Mouse (Mus musculus) embryonic facial prominence, embryonic 15.5 days (tissue): ENCODE results near the gene Ccdc142. TPM values are rescaled to one million over a fixed set of nuclear protein-coding genes. Genes with fewer than 3 reads are reported as not detected.

ENCODE experiments used
- ATAC-seq: fragments of 200-750 bp; cut with Nextera tagmentation; 2 replicates; pipeline ENCODE4 v1.8.0; 2017; ENCODE audit warnings: low read depth, moderate TSS enrichment; ENCODE audit not compliant: insufficient number of reproducible peaks, low FRiP score, low TSS enrichment
- H3K27ac ChIP-seq: fragments of 300-500 bp; sonication (generic); replicated peaks from 2 replicates; pipeline ENCODE4 v1.5.1; 2015; ENCODE audit warnings: mild to moderate bottlenecking, inconsistent platforms
- H3K27me3 ChIP-seq: fragments of 300-500 bp; sonication (generic); 2 replicates; pipeline ENCODE4 v1.6.1; 2015; ENCODE audit warnings: inconsistent platforms
- H3K36me3 ChIP-seq: fragments of 300-500 bp; sonication (generic); 2 replicates; pipeline ENCODE4 v1.6.1; 2015; ENCODE audit warnings: mild to moderate bottlenecking, inconsistent platforms
- H3K4me1 ChIP-seq: fragments of 300-500 bp; sonication (generic); 2 replicates; pipeline ENCODE4 v1.6.1; 2015; ENCODE audit warnings: inconsistent platforms
- H3K4me2 ChIP-seq: fragments of 300-500 bp; sonication (generic); replicated peaks from 2 replicates; pipeline ENCODE4 v1.6.1; 2015; ENCODE audit warnings: mild to moderate bottlenecking, inconsistent platforms
- H3K4me3 ChIP-seq: fragments of 300-500 bp; sonication (generic); replicated peaks from 2 replicates; pipeline ENCODE4 v1.5.1; 2015; ENCODE audit warnings: mild to moderate bottlenecking, inconsistent platforms
- H3K9ac ChIP-seq: fragments of 300-500 bp; sonication (generic); 2 replicates; pipeline ENCODE4 v1.6.1; 2015; ENCODE audit warnings: inconsistent platforms
- H3K9me3 ChIP-seq: fragments of 300-500 bp; sonication (generic); replicated peaks from 2 replicates; pipeline ENCODE4 v1.6.1; 2016; ENCODE audit warnings: inconsistent platforms
- WGBS: fragments of 180-500 bp; shearing (Covaris S2); methylation state at CpG from one replicate; pipeline ENCODE4 v1.1.7; 2015; 5-methylcytosine and 5-hydroxymethylcytosine counted together
- polyA plus RNA-seq: library from polyadenylated mRNA; unstranded; fragments of >200 nt; fragmentation: Nextera tagmentation; extraction: Ambion mirVana; gene quantifications from 2 replicates; pipeline ENCODE4 v1.2.1, GENCODE M21; 2015

Ccdc142 gene
- polyA plus RNA-seq, 1 experiment from 2014 or later, result 3.4 TPM

DNA sequence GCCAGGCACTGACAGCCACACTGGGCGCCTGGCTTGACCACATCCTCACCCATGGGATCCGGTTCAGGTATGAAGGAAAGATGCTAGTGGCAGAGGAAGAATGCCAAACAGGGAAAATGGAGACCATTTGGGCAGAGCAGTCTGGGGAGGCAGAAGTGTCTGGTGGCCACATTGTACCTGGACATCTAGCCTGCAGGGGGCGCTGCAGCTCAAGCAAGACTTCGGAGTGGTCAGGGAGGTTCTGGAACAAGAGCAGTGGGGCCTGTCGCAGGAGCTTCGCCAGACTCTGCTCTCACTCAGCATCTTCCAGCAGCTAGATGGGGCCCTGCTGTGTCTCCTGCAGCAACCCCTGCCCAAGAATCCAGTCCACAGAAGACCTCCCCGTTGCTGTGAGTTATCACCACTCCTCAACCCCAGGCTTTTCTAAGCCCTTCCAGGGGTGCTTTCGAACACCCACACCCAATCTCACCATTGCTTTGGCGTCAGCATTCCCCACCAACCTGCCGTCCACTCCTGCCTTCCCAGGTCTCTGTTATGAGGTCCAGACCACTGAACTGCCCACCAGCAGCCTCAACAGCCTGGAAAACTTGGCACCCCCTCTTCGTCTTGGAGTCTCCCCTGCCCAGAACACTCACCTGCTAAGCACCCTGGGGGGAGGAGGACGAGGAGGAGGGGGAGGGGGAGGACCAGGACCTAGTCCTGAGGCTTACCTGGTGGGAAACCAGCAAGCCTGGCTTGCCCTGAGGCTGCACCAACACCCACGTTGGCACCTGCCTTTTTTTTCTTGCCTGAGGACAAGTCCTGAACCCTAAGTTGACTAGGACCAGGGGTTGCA is 6.4 kb downstream of the Ccdc142 start:
- WGBS, result 33% methylated on average over 13 of the region's 13 CpGs
- peak overlapping the region; percentile 88 for H3K4me2 ChIP-seq
- peaks cover 30% of the 10 kb centered on the region for H3K4me1 ChIP-seq
- no peak overlapping the region for H3K9ac ChIP-seq
- H3K9me3 ChIP-seq, result no peaks in the 10 kb centered on the region
- peak overlapping the region; percentile 67 for H3K4me3 ChIP-seq
- H3K36me3 ChIP-seq, result peaks cover 9% of the 10 kb centered on the region; the same call in 1 of the 2 replicates
- 0 out of 2 replicates have a peak, but pooled peaks have one; percentile 21 for ATAC-seq
- no peaks in the 10 kb centered on the region for H3K27me3 ChIP-seq
- H3K27ac ChIP-seq, result 0 out of 2 replicates have a peak overlapping the region, but pooled peaks have one; percentile 73

DNA sequence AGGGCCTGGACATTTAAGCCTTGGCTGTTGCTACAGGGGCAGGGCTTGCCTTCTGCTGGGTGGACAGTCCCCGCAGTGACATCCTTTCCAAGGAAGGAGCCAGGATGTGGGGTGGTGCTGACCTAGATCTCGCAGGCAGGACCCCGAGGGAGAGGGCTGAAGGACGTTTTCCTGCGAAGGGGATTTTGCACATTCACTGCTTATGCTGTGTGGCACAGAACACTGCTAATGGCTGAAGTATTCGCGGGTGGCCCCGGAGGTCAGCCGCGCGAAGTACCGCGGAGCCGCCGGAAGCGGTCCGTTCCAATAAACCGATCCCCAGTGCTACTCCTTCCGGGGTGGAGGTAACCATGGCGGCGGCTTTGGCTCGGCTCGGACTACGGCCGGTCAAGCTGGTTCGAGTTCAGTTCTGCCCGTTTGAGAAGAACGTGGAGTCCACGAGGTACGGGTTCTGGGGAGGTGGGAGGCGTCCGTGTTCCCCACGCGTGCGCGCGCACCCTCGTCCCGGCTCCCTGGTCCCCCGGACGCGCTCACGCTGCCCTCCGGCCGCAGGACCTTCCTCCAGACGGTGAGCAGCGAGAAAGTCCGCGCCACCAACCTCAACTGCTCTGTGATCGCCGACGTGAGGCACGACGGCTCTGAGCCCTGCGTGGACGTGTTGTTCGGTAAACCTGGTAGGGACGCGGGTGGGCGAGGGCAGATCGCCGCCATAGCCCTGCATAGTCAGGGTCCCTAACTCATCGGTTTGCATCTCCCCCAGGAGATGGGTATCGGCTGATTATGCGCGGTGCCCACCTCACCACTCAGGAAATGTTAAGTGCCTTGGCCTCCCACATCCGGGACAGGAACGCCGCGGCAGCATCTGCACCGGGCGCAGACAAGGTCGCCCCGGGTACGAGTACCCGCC is 7.6 kb downstream of the Ccdc142 start, which contains the start of gene Mrpl53:
Mrpl53 (plus strand) TSS at position 279 of the 907 bp plus-strand sequence.
- ATAC-seq, result peak; percentile 81
- Histone ChIP-seq H3K36me3 (peaks cover 9% of the 10 kb centered on the region; the same call in 1 of the 2 replicates), H3K4me1 (peaks cover 22% of the 10 kb centered on the region), H3K9ac (peak within 1 kb of the TSS; percentile 68), H3K9me3 (no peaks in the 10 kb centered on the region), H3K27me3 (no peaks in the 10 kb centered on the region), H3K4me3 (peak within 1 kb of the TSS; percentile 67), H3K4me2 (peak within 1 kb of the TSS; percentile 88), H3K27ac (peak within 1 kb of the TSS; percentile 73)
- WGBS, result under 1% methylated on average over 76 of the region's 76 CpGs

GRCm38 (mm10) chr6:83111510-83112136 is 10.2 kb downstream of the Ccdc142 start:
- WGBS, result 91% methylated on average over 4 of the region's 4 CpGs
- Histone ChIP-seq H3K4me3 (no peak overlapping the region), H3K27ac (no peak overlapping the region), H3K4me2 (no peak overlapping the region), H3K9me3 (no peaks in the 10 kb centered on the region), H3K4me1 (peaks cover 36% of the 10 kb centered on the region), H3K9ac (no peak overlapping the region), H3K27me3 (no peaks in the 10 kb centered on the region), H3K36me3 (peaks cover 6% of the 10 kb centered on the region; the same call in 1 of the 2 replicates)
- no peak for ATAC-seq

DNA sequence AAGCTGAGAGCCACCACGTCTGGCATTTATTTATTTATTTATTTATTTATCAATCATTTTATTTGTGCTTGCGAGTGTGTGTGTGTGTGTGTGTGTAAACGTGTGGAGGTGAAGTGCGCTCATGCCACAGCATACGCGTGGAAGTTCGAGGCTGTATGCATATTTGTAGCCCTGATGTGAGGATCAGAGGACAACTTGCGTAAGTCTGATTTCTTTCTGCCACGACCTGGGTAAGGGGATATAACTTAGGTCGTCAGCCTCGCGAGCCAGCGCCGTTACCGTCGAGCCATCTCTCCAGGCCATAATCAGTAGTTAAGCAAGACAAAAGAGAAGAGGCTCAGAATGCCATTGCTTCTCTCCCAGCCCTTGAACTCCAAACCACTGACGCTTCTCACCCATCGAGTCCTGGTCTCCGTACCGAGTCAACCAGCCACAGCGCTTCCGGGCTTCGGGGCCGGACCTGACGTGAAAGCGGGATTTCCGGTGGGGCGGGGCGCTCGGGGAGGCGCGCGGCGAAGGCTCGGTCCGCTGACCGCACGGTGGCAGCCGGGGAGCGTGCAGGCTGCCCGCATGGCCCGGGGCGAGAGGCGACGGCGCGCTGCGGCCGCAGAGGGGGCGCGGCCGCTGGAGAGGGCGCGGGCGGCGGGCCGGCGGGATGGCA is 13.7 kb downstream of the Ccdc142 start, which contains the start of gene Mogs:
Mogs (plus strand) TSS at position 486 of the 661 bp plus-strand sequence.
- Histone ChIP-seq H3K4me1 (peaks cover 38% of the 10 kb centered on the region), H3K4me3 (peak within 1 kb of the TSS; percentile 90), H3K4me2 (peak within 1 kb of the TSS; percentile 92), H3K36me3 (peaks cover 31% of the 10 kb centered on the region), H3K27me3 (no peaks in the 10 kb centered on the region), H3K9me3 (no peaks in the 10 kb centered on the region), H3K9ac (peak within 1 kb of the TSS; percentile 86), H3K27ac (peak within 1 kb of the TSS; percentile 86)
- ATAC-seq, result peak; percentile 84
- 1% methylated on average over 47 of the region's 58 CpGs for WGBS

DNA sequence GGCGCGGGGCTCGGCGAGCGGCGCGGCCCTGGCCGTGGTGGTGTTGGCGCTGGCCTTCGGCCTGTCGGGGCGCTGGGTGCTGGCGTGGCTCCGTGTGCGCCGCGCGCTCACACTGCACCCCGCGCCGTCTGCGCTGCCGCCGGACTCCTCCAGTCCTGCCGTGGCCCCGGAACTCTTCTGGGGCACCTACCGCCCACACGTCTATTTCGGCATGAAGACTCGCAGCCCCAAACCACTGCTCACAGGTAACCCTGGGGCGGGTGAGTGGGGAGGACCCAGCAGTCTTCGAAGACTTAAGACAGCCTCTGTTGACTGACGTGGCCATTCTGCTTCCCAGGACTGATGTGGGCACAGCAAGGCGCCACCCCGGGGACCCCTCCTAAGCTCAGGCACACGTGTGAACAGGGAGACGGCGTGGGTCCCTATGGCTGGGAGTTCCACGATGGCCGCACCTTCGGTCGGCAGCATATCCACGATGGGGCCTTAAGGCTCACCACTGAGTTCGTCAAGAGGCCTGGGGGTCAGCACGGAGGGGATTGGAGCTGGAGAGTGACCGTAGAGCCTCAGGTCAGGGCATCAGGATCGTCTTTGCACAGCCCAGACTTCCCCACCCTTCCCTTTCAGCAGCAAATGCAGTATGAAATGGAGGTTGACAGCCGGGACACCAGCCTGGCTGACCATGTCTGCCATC is 14.4 kb downstream of the Ccdc142 start:
- H3K36me3 ChIP-seq, result peaks cover 31% of the 10 kb centered on the region
- under 1% methylated on average over 45 of the region's 48 CpGs for WGBS
- peak overlapping the region; percentile 90 for H3K4me3 ChIP-seq
- peak overlapping the region; percentile 86 for H3K27ac ChIP-seq
- H3K9me3 ChIP-seq, result no peaks in the 10 kb centered on the region
- peak overlapping the region; percentile 92 for H3K4me2 ChIP-seq
- peak; percentile 40 for ATAC-seq
- peak overlapping the region; percentile 86 for H3K9ac ChIP-seq
- H3K27me3 ChIP-seq, result no peaks in the 10 kb centered on the region
- H3K4me1 ChIP-seq, result peaks cover 43% of the 10 kb centered on the region

GRCm38 (mm10) chr6:83116373-83117164 is 15.2 kb downstream of the Ccdc142 start:
- peak overlapping the region; percentile 90 for H3K4me3 ChIP-seq
- ATAC-seq, result no peak
- H3K4me2 ChIP-seq, result peak overlapping the region; percentile 92
- peaks cover 43% of the 10 kb centered on the region for H3K4me1 ChIP-seq
- no peaks in the 10 kb centered on the region for H3K27me3 ChIP-seq
- 73% methylated on average over 11 of the region's 11 CpGs for WGBS
- H3K9ac ChIP-seq, result peak overlapping the region; percentile 86
- peak overlapping the region; percentile 86; the same call in 1 of the 2 replicates for H3K27ac ChIP-seq
- H3K9me3 ChIP-seq, result no peaks in the 10 kb centered on the region
- H3K36me3 ChIP-seq, result peaks cover 31% of the 10 kb centered on the region

GRCm38 (mm10) chr6:83117165-83117438 is 15.7 kb downstream of the Ccdc142 start:
- Histone ChIP-seq H3K4me2 (no peak overlapping the region), H3K9me3 (no peaks in the 10 kb centered on the region), H3K9ac (no peak overlapping the region), H3K27me3 (no peaks in the 10 kb centered on the region), H3K27ac (no peak overlapping the region), H3K4me1 (peaks cover 46% of the 10 kb centered on the region), H3K36me3 (peaks cover 31% of the 10 kb centered on the region), H3K4me3 (no peak overlapping the region)
- 77% methylated on average over 4 of the region's 4 CpGs for WGBS
- no peak for ATAC-seq

- H3K9me3 ChIP-seq, result no peaks in the 10 kb centered on the region
- H3K9ac ChIP-seq, result no peak overlapping the region
- H3K4me3 ChIP-seq, result no peak overlapping the region
- H3K27me3 ChIP-seq, result no peaks in the 10 kb centered on the region
- ATAC-seq, result no peak
- no peak overlapping the region for H3K4me2 ChIP-seq
- H3K4me1 ChIP-seq, result peaks cover 52% of the 10 kb centered on the region
- peaks cover 31% of the 10 kb centered on the region for H3K36me3 ChIP-seq
- H3K27ac ChIP-seq, result no peak overlapping the region
- WGBS, result 86% methylated on average over 13 of the region's 13 CpGs
These were observed 16.2 kb downstream of the Ccdc142 start for GRCm38 (mm10) chr6:83117616-83118015.

DNA sequence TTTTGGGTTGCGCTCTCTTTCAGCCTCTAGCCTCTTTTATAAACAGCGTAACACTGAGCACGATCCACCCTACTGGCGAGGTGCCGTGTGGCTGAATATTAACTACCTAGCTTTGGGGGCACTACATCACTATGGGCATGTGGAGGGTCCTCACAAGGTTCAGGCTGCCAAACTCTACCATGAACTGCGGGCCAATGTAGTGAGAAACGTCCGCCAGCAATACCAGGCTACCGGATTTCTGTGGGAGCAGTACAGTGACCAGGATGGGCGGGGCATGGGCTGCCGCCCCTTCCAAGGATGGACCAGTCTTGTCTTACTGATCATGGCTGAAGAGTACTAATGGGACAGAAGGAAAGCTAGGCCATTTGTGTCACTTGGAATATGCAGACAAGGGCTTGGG is 17.0 kb downstream of the Ccdc142 start:
- 81% methylated on average over 11 of the region's 11 CpGs for WGBS
- ATAC-seq, result no peak
- Histone ChIP-seq H3K4me2 (no peak overlapping the region), H3K4me3 (no peak overlapping the region), H3K27ac (no peak overlapping the region), H3K9ac (no peak overlapping the region), H3K27me3 (no peaks in the 10 kb centered on the region), H3K9me3 (no peaks in the 10 kb centered on the region), H3K4me1 (peaks cover 58% of the 10 kb centered on the region), H3K36me3 (peaks cover 31% of the 10 kb centered on the region)
